Mouse (Mus musculus) adrenal gland, postnatal 25 days (tissue): ENCODE measurements around the gene Helz. TPM values are rescaled to one million over a fixed set of nuclear protein-coding genes. Genes with fewer than 3 reads are reported as not detected.

Source experiments
- DNase-seq: peaks from one replicate; pipeline ENCODE4 v3.0.0; 2021; ENCODE audit warnings: mixed read lengths
- microRNA-seq, 2 experiments: library from miRNA; unstranded; fragments of <30 nt; microRNA quantifications; one replicate each; pipeline ENCODE4 v1.2.0; 2021
- total RNA-seq: library from RNA; stranded (reverse); gene quantifications from 2 replicates; pipeline ENCODE4 v1.2.3, GENCODE M21; 2021

Gene Helz
- total RNA-seq, 1 experiment from 2014 or later, result 36.6 TPM

- DNase-seq, result no peak
Observed at GRCm38 (mm10) chr11:107728073-107728863, 180.5 kb downstream of the Helz start.

GRCm38 (mm10) chr11:107729141-107729540, 181.4 kb downstream of the Helz start:
- peak; percentile 26 for DNase-seq

- DNase-seq, result no peak
Observed at GRCm38 (mm10) chr11:107730940-107731339, 183.2 kb downstream of the Helz start.

- no peak for DNase-seq
Observed at GRCm38 (mm10) chr11:107731498-107731897, 183.8 kb downstream of the Helz start.

- peak; percentile 26 for DNase-seq
Observed at GRCm38 (mm10) chr11:107734133-107734532, 186.4 kb downstream of the Helz start.

- no peak for DNase-seq
Observed at GRCm38 (mm10) chr11:107737886-107738285, 190.2 kb downstream of the Helz start.

GRCm38 (mm10) chr11:107738418-107739099, 190.8 kb downstream of the Helz start:
- no peak for DNase-seq

- DNase-seq, result no peak
Observed at GRCm38 (mm10) chr11:107743100-107743499, 195.4 kb downstream of the Helz start.

Small RNAs within 50 kb of the gene (microRNA-seq; reads per million reads assigned to microRNA genes)
- gene Mir6932, result 0 reads per million in 2 experiments

Other genes with a start within 250 kb of the Helz start
- gene Pitpnc1, start 77.2 kb upstream of the Helz start, total RNA-seq, result 14.8 and 20.4 TPM in 2 replicates
- gene Psmd12, start 68.4 kb upstream of the Helz start, total RNA-seq, result 98.8 and 106 TPM in 2 replicates
- not detected in 2 replicates for gene Cacng1, start 168.6 kb downstream of the Helz start, total RNA-seq
- gene Cacng4, start 246.6 kb downstream of the Helz start, total RNA-seq, result 4.3 and 6.9 TPM in 2 replicates